Mouse (Mus musculus) adrenal gland, postnatal 4 days (tissue): ENCODE measurements at regions not wholly inside any gene's neighbourhood (a gene's known extent, or its start where the extent isn't known, plus 50 kb on each side); places are given as distances from the start of the nearest gene placed in this dataset.

Source experiments
- DNase-seq, 2 experiments: peaks; one replicate each; pipeline ENCODE4 v3.0.0; 2021 to 2022; ENCODE audit warnings: low spot score in 2 of 2, mixed read lengths in 2 of 2

DNA sequence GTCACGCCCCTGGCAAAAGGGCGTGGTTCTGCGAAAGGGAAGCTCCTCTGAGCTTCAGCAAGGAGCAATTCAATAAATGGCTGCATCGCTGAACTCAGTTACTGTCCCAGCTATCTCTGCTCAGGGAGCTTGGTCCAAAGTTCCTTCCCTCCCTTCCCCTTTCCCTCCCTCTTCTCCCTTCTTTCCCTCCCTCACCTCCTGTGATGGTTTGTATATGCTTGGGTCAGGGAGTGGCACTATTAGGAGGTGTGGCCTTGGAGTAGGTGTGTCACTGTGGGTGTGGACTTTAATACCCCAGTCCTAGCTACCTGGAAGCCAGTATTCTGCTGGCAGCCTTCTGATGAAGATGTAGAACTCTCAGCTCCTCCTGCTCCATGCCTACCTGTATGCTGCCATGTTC lies 120.5 kb downstream of the Erv3 start:
- no peak for DNase-seq

DNA sequence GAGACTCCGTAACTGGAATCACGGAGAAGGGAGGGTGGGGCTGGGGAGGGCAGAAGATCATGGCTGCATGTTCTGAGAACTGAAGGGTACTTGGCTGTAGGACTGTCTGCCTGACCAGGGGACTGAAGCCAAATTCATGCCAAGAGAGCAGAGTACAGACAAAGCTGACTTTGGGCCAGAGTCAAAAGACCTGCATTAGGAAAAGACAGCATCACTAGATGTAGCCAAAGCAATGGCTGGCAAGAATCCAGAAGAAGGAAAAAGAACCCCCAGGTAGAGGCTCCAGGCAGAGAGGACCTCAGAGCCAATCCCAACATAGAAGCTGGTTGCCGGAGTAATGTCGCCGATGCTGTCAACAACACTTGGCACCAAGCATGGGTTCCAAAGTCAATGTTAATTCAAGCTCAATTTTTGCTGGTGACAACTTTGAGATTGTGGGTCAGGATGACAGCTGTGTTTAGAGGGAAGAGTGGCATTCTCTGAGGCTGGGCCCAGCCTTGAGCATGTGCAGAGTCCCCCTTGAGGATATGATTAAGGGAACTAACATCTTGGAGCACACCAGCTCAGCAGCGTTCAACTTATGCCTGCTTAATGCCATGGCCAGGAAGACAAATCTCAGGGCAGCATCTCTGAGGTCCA lies 124.7 kb downstream of the Erv3 start:
- no peak for DNase-seq

- DNase-seq, result no peak
These were observed 133.0 kb downstream of the Erv3 start for GRCm38 (mm10) chr2:131726533-131726932.

GRCm38 (mm10) chr2:131721631-131722545 lies 137.7 kb downstream of the Erv3 start:
- DNase-seq, result no peak

GRCm38 (mm10) chr2:131717561-131717960 lies 142.0 kb downstream of the Erv3 start:
- no peak for DNase-seq

GRCm38 (mm10) chr2:131716841-131717240 lies 142.7 kb downstream of the Erv3 start:
- DNase-seq, result no peak

- DNase-seq, result no peak
These were observed 144.2 kb downstream of the Erv3 start for GRCm38 (mm10) chr2:131715381-131715780.

DNA sequence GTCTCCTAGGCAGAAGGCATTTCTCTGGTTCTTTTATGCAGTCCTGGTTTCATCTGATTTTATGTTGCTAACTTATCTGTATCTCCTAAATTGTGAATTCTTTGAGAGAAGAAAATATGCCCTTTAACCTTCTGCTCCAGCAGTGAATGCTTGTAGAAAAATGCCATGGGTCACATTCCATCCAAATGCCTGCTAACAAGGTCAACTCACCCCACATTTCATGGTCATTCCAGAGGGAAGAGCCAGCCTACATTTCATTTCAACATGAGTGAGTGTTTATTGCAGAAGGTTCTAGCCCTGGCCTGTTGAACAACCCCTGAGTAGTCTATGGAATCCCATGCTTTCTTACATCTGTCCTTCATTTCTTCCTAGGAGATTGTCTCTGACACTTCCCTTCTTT lies 147.7 kb downstream of the Erv3 start:
- no peak for DNase-seq

- no peak for DNase-seq
These were observed 144.5 kb upstream of the Adra1d start for GRCm38 (mm10) chr2:131706565-131706964.

DNA sequence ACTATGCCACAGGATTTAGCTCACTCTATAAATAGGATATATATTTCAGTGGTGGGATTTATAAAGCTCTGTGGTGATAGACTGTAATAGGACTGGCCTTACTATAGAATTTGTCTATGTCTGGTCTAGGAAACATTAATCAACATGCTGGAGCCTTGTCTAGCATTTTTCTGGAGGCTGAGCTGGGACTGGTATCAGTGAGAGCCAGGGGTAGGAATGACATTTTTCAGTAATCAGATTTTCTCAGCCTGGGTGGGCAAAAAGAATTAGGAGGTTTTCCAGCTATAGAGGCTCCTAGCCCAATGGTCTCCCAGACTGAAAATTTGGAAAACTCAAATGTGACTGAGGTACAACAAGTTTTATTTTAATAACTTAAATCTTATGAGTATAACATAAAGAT lies 142.3 kb upstream of the Adra1d start:
- DNase-seq, result no peak

GRCm38 (mm10) chr2:131702146-131702545 lies 140.1 kb upstream of the Adra1d start:
- no peak for DNase-seq

GRCm38 (mm10) chr2:131699798-131700197 lies 137.7 kb upstream of the Adra1d start:
- no peak for DNase-seq

- DNase-seq, result no peak
These were observed 136.2 kb upstream of the Adra1d start for GRCm38 (mm10) chr2:131698008-131698965.

DNA sequence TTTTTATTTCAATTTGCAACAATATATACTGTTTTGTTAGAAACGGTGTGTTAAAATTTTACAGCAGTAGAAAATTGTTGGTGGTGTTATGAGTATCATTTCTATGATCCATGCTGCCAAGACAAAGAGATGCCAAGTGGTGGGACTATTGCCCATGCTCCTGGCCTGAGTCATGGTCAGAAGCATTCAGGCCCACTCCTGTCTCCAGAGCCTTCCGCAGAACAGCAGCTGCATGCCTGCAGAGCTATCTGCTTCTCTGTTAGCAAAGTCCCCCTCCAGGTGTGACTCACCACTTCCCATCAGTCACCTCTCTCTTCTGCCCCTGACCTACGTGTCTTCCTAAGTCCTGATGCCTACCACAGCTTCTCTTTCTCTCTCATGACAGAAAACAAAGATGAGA lies 134.2 kb upstream of the Adra1d start:
- no peak for DNase-seq

DNA sequence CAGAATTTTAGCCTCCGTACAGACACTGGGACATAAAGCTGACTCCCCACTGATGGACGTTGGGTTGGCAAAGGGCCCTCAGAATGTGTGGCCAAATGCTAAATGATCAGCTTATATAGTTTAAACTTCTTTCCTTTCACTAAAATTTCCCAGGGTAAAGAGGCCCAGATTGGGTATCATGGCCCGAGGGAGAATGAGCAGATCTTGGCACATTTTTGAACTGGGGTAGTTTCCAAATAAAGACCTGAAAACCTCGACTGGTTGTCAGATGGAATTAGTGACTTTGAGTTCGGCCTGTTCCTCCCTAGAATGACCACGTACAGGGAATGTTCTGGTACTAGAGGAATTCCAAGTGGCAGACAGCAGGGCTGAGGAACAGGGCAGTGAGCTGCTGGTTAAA lies 127.9 kb upstream of the Adra1d start:
- no peak for DNase-seq

DNA sequence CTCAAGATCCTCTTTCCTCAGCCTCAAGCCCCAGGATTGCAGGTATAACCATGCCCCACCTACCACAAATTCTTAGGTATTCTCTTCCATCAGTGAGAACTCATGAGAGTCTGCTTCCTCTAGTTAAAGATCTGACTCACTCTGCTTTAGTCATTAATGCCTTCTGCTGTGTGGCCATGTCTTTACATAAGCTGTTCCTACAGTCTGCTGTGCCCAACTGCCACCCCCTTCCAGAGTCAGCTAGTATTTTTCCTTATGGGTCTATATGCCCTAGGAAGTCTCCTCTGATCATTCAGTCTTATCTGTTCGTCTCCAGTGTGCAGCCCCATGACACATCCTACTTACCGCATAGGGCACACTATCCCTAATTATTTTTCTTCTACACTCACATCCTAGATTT lies 126.2 kb upstream of the Adra1d start:
- no peak for DNase-seq

DNA sequence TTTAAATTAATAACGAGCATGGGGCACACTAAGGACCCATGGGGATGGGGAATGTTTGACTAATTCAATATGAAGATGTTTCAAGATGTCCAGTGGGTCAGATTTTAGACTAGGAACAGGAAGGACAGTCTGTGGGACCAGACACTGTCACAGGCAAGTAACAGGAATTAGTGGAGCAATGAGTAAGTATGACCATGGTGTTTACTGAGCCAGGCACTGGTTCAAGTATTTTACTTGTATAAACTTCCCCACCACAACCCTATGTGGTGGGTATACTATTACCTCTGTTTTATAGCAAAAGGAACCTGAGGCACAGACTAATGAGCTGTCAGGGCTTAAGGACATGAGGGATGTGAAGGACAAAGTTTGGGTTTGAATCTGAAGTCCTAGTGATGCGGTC lies 125.4 kb upstream of the Adra1d start:
- no peak for DNase-seq

DNA sequence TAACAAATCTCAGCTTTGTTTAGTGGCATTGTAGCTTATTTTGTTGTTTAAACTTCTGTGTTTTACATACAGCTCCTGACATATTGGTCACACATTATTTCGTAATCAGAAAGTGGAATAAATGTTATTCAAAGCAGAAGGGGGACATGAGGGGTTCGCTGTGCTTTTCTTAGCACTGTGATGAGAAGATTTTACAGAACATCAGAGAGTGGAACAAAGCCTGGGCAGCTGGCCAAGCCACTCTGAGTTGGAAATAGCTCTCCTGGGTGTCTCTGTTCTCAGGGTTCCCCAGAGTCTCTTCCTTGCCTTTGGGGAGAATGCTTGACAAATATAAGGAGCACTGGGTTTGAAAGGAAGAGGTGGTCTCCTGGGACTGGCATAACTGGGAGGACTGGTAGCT lies 124.7 kb upstream of the Adra1d start:
- DNase-seq, result no peak

- DNase-seq, result no peak
These were observed 123.2 kb upstream of the Adra1d start for GRCm38 (mm10) chr2:131685326-131685725.

DNA sequence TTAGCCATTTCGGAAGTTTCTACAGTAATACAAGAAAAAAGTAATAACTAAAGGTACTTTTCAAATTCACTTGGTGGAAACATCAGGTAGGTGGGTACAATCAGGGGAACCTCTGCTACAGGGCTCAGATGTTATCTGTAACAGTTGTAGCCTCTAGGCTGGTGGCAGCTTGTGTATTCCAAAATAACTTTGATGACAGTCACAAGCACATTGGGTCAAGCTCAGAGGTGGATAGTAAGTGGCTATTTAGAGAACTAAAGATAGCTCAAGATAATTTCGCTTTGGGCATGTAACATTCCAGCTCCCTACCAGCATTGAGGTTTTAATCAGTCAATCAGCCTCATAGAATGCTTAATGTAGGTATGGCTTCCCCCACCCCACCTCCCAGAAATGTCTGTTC lies 121.7 kb upstream of the Adra1d start:
- DNase-seq, result no peak

- no peak for DNase-seq
These were observed 116.4 kb upstream of the Adra1d start for GRCm38 (mm10) chr2:131678484-131678883.

DNA sequence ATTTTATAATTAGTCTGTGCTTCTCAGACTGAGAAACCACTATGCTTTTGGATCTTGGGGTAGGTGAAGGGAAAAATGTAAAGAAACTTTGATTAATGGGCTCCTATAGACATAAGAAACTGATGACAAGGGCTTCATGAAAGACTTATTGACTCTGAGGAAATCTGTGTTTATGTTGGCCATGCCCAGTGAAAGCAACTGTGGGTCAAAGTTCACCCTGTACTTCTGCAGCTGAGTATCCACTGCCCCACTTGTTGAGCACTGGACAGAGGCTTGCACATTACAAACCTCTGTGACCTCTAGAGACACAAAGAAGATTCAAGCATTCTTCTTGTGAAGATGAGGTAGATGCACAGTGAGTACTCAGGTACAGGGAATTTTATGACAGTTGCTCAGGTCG lies 114.7 kb upstream of the Adra1d start:
- DNase-seq, result no peak
